Comparison of ENCODE assay signal across 9 mouse cellular contexts in the genomic region with DNA sequence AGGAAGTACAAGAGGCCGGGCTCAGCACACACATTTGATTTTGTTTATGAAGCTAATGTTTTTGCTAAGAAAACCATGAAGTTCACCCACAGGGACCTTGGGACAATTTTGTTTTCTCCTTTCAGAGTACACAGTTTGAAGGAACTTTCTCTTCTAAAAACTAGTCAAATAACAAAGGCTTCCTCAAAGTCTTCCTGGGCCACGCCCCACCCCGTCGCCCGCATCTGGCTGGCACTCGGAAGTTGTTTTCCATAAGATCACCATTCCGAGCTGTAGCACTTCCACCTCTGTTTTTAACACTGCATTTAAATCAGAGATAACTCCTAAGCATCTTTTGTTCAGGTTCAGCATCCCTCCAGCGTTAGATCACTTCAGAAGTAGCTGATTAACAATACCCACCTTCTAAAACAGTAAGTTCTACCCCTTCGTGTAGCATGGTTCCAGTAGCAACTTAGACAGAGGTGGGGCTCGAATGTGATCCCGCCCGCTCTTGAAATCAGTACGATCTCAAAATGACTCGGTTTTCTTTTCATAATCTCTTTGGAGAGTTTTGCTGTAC. TPM values are rescaled to one million over a fixed set of nuclear protein-coding genes. Genes with fewer than 3 reads are reported as not detected.
DNase-seq lines count a peak whose midpoint lies in the region; ATAC-seq lines count a peak whose summit lies in the region.
"Had no signal": no experiment of that assay in that cellular context is flagged by ENCODE, and none has a peak within 500 bp of the region (broad histone marks: within the 10 kb centered on the region; RNA-seq: fewer than 3 reads in every experiment).

No protein-coding gene starts in this region.

- ATAC-seq in lung, embryonic 15.5 days (ENCODE audit: borderline replicate concordance, extremely low read depth, low FRiP score, low TSS enrichment), result no peak
- ATAC-seq in hindbrain, embryonic 16.5 days, result no peak
- ATAC-seq in neural tube, embryonic 15.5 days (ENCODE audit: low FRiP score), result no peak

- H3K4me2 ChIP-seq in lung, embryonic 15.5 days, result peak overlapping the region; percentile 56
- peak overlapping the region; percentile 13; the same call in 1 of the 2 replicates for H3K4me2 ChIP-seq in hindbrain, embryonic 16.5 days (ENCODE audit: low read length)
- peak overlapping the region; percentile 38; the same call in 1 of the 2 replicates for H3K4me2 ChIP-seq in neural tube, embryonic 15.5 days

- peak overlapping the region; percentile 19 for H3K4me3 ChIP-seq in lung, embryonic 15.5 days
- H3K4me3 ChIP-seq in hindbrain, embryonic 16.5 days (ENCODE audit: low read length), result no peak overlapping the region
- H3K4me3 ChIP-seq in neural tube, embryonic 15.5 days (replicated peaks), result no peak overlapping the region

- H3K9ac ChIP-seq in lung, embryonic 15.5 days, result no peak overlapping the region
- no peak overlapping the region for H3K9ac ChIP-seq in hindbrain, embryonic 16.5 days (ENCODE audit: low read depth, low read length)
- no peak overlapping the region for H3K9ac ChIP-seq in neural tube, embryonic 15.5 days (replicated peaks)

- DNase-seq in embryo, embryonic 10 days (ENCODE audit: low spot score), result peak; percentile 36
- DNase-seq in embryo, embryonic 11 days, result no peak
- DNase-seq in lung, adult 18-20 months, result no peak
- DNase-seq in spleen, adult 12 weeks (ENCODE audit: low spot score), result no peak
- no peak for DNase-seq in spleen, postnatal 36 days (ENCODE audit: low spot score in 2 of 2)
- DNase-seq: adrenal gland, adult 8-10 months had no signal

- no peaks in the 10 kb centered on the region for H3K36me3 ChIP-seq in lung, embryonic 15.5 days
- H3K36me3 ChIP-seq in hindbrain, embryonic 16.5 days (ENCODE audit: control insufficient read depth, insufficient read depth, low read length), result no peaks in the 10 kb centered on the region
- H3K36me3 ChIP-seq in neural tube, embryonic 15.5 days, result no peaks in the 10 kb centered on the region

- H3K27ac ChIP-seq in lung, embryonic 15.5 days, result no peak overlapping the region
- H3K27ac ChIP-seq in hindbrain, embryonic 16.5 days (ENCODE audit: low read depth, low read length), result no peak overlapping the region
- no peak overlapping the region for H3K27ac ChIP-seq in neural tube, embryonic 15.5 days (replicated peaks)

- H3K4me1 ChIP-seq in lung, embryonic 15.5 days, result peaks cover 21% of the 10 kb centered on the region
- no peaks in the 10 kb centered on the region; the same call in 1 of the 2 replicates for H3K4me1 ChIP-seq in hindbrain, embryonic 16.5 days (ENCODE audit: control insufficient read depth, insufficient read depth, low read depth, low read length)
- peaks cover 11% of the 10 kb centered on the region; the same call in 1 of the 2 replicates for H3K4me1 ChIP-seq in neural tube, embryonic 15.5 days

- H3K27me3 ChIP-seq in lung, embryonic 15.5 days, result no peaks in the 10 kb centered on the region
- H3K27me3 ChIP-seq in hindbrain, embryonic 16.5 days (replicated peaks; ENCODE audit: control insufficient read depth, insufficient read depth, low read length), result no peaks in the 10 kb centered on the region
- peaks cover 10% of the 10 kb centered on the region; the same call in 1 of the 2 replicates for H3K27me3 ChIP-seq in neural tube, embryonic 15.5 days (replicated peaks)

- no peaks in the 10 kb centered on the region for H3K9me3 ChIP-seq in lung, embryonic 15.5 days
- no peaks in the 10 kb centered on the region for H3K9me3 ChIP-seq in hindbrain, embryonic 16.5 days (ENCODE audit: control insufficient read depth, low read length)
- H3K9me3 ChIP-seq in neural tube, embryonic 15.5 days (replicated peaks), result no peaks in the 10 kb centered on the region

- 6% methylated on average over 14 of the region's 14 CpGs for WGBS in lung, embryonic 15.5 days
- 15% methylated on average over 14 of the region's 14 CpGs for WGBS in hindbrain, embryonic 16.5 days
- 14% methylated on average over 14 of the region's 14 CpGs for WGBS in neural tube, embryonic 15.5 days

RNA-seq across cellular contexts. Expression of a gene that starts 9.7 kb away (rescaled TPM):
- polyA plus RNA-seq in lung, embryonic 15.5 days (2015; fragmentation: Nextera tagmentation; extraction: Ambion mirVana), result 8.4 TPM in 2 replicates
- polyA plus RNA-seq in hindbrain, embryonic 16.5 days (2015; fragmentation: Nextera tagmentation; extraction: Ambion mirVana), result 7.2 and 7.7 TPM in 2 replicates
- polyA plus RNA-seq in neural tube, embryonic 15.5 days (2015; fragmentation: Nextera tagmentation; extraction: Ambion mirVana), result 6.1 and 6.3 TPM in 2 replicates
